Mouse (Mus musculus) inflammation-experienced regulatory T-cells, adult 6 months (primary cell): ENCODE measurements around the gene Ghr. TPM values are rescaled to one million over a fixed set of nuclear protein-coding genes. Genes with fewer than 3 reads are reported as not detected.

Source experiments
- ATAC-seq: one replicate; pipeline ENCODE4 v1.8.0; 2017
- polyA plus RNA-seq, 3 experiments: library from polyadenylated mRNA; unstranded; fragments of 100-300 nt; shearing (Covaris generic); gene quantifications; one replicate each; pipeline ENCODE4 v1.2.1; 2017

Gene Ghr
- polyA plus RNA-seq, 3 experiments from 2014 or later, result 0.09 TPM; not detected in 2

- no peak for ATAC-seq
Observed at GRCm38 (mm10) chr15:3281216-3281615, 302.1 kb downstream of the Ghr start.

- ATAC-seq, result no peak
Observed at GRCm38 (mm10) chr15:3279242-3279641, 304.1 kb downstream of the Ghr start.

GRCm38 (mm10) chr15:3277391-3277790 is 305.9 kb downstream of the Ghr start:
- ATAC-seq, result no peak

- ATAC-seq, result no peak
Observed at GRCm38 (mm10) chr15:3273191-3273590, 310.1 kb downstream of the Ghr start.

GRCm38 (mm10) chr15:3271216-3271615 is 312.1 kb downstream of the Ghr start:
- peak; percentile 7 for ATAC-seq

- ATAC-seq, result peak; percentile 79
Observed at GRCm38 (mm10) chr15:3270646-3271077, 312.6 kb downstream of the Ghr start.

- ATAC-seq, result no peak
Observed at GRCm38 (mm10) chr15:3269996-3270645, 313.2 kb downstream of the Ghr start.

- ATAC-seq, result no peak
Observed at GRCm38 (mm10) chr15:3269496-3269895, 313.8 kb downstream of the Ghr start.

GRCm38 (mm10) chr15:3268247-3268646 is 315.0 kb downstream of the Ghr start, which contains the start of gene Selenop:
Gene Selenop (plus strand): TSS chr15:3268547.
- no peak for ATAC-seq
